Mouse (Mus musculus) liver, embryonic 14.5 days (tissue): ENCODE results near the gene C2cd5. TPM values are rescaled to one million over a fixed set of nuclear protein-coding genes. Genes with fewer than 3 reads are reported as not detected.

Experiments
- ATAC-seq: fragments of 200-750 bp; cut with Nextera tagmentation; 2 replicates; pipeline ENCODE4 v1.8.0; 2017; ENCODE audit warnings: moderate number of reproducible peaks, mild to moderate bottlenecking, moderate library complexity; ENCODE audit not compliant: insufficient read depth
- DNase-seq, 3 experiments: peaks; one replicate each; pipeline ENCODE4 v3.0.0-alpha.2; 2012 to 2013; ENCODE audit warnings: low read depth in 3 of 3, low spot score in 3 of 3
- H3K27ac ChIP-seq: fragments of 300-500 bp; sonication (generic); 2 replicates; pipeline ENCODE4 v1.5.1; 2014; ENCODE audit warnings: moderate library complexity, mild to moderate bottlenecking, control low read depth, inconsistent platforms
- H3K27me3 ChIP-seq: fragments of 300-500 bp; sonication (generic); 2 replicates; pipeline ENCODE4 v1.6.1; 2014; ENCODE audit warnings: mild to moderate bottlenecking, low read length, moderate library complexity; ENCODE audit not compliant: control insufficient read depth, insufficient read depth
- H3K36me3 ChIP-seq: fragments of 300-500 bp; sonication (generic); replicated peaks from 2 replicates; pipeline ENCODE4 v1.6.1; 2014; ENCODE audit warnings: low read depth; ENCODE audit not compliant: control insufficient read depth, insufficient read depth
- H3K4me1 ChIP-seq, 2 experiments: fragments of 200-500 bp in 1 of 2; fragments of 300-500 bp in 1 of 2; sonication (generic) in 1 of 2; replicated peaks; 2 replicates each; pipeline ENCODE4 v1.6.1; 2012 to 2014; ENCODE audit warnings: antibody characterized with exemption in 1 of 2, inconsistent platforms in 1 of 2, low read length in 1 of 2; ENCODE audit not compliant: control insufficient read depth in 2 of 2, insufficient read depth in 2 of 2
- H3K4me2 ChIP-seq: fragments of 300-500 bp; sonication (generic); 2 replicates; pipeline ENCODE4 v1.6.1; 2014; ENCODE audit warnings: low read depth, mild to moderate bottlenecking, control low read depth, moderate library complexity
- H3K4me3 ChIP-seq, 2 experiments: fragments of 200-500 bp in 1 of 2; fragments of 300-500 bp in 1 of 2; sonication (generic) in 1 of 2; 2 replicates each; pipeline ENCODE4 v1.5.1; 2012 to 2014; ENCODE audit warnings: low read depth in 2 of 2, low read length in 2 of 2, mild to moderate bottlenecking in 2 of 2, control low read depth in 1 of 2, inconsistent platforms in 1 of 2, moderate library complexity in 1 of 2; ENCODE audit not compliant: insufficient read depth in 1 of 2
- H3K9ac ChIP-seq: fragments of 300-500 bp; sonication (generic); replicated peaks from 2 replicates; pipeline ENCODE4 v1.6.1; 2014; ENCODE audit warnings: mild to moderate bottlenecking, control low read depth, moderate library complexity
- H3K9me3 ChIP-seq: fragments of 300-500 bp; sonication (generic); 2 replicates; pipeline ENCODE4 v1.6.1; 2016; ENCODE audit warnings: low read length, mixed read lengths; ENCODE audit not compliant: control insufficient read depth
- CTCF ChIP-seq: IDR thresholded peaks from 2 replicates; pipeline ENCODE4 v1.5.1; 2016; ENCODE audit warnings: antibody characterized with exemption, low read depth, control low read depth
- EP300 ChIP-seq: IDR thresholded peaks from 2 replicates; pipeline ENCODE4 v1.6.1; 2016; ENCODE audit warnings: antibody characterized with exemption, low read depth
- WGBS: fragments of 180-500 bp; shearing (Covaris S2); extraction: QIAGEN DNeasy Blood & Tissue Kit; methylation state at CpG from one replicate; pipeline ENCODE4 v1.1.7; 2014; ENCODE audit not compliant: insufficient replicate concordance; 5-methylcytosine and 5-hydroxymethylcytosine counted together
- polyA plus RNA-seq, 2 experiments: library from polyadenylated mRNA; depleted of rRNA in 1 of 2; stranded (reverse) in 1 of 2; unstranded in 1 of 2; fragments of >200 nt; fragmentation: Nextera tagmentation in 1 of 2; extraction: Ambion mirVana in 1 of 2; gene quantifications; 2 replicates each; pipeline versions ENCODE4 v1.2.1 to v1.2.3; 2012 to 2014

Gene C2cd5
- polyA plus RNA-seq, 2 experiments, result 14.1 to 16.5 TPM

DNA sequence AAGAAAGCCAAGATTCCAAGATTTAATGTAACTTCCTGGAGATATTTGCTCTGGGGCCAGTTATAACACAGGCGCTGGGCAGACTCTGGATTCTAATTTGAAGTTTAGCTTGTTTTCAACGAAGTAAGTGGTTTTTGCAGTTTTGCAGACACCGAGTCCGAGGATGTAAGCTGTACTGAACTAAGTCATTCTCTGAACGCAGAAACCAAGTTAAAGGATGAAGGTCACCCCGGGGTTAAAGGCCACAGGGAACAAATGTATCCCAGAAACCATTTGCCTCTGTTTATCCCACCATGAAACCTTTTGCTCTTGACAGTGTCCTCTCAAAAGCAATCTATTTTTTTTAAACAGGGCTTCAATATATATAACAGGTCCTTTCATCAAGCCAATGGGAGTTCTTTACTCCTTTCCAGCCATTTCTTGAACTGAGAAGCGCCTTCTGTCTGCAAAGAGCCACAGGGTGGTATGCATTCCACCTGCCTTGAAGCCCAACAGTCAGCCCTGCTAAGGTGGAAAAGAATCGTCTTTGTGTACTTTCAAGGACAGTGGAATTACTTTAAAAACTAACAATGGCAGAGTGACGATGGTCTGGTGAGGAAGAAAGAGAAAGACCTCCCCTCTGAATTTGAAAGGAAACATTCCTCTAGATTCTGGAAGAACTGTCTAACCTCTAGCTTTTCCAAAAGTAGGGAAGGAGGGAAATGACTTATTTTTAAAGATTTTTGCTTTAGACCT, 138.1 kb downstream of the C2cd5 start:
- H3K4me1 ChIP-seq, result 0 out of 4 replicates have a peak, but pooled peaks cover 0 to 2% of the 10 kb centered on the region in 2 experiments
- ATAC-seq (no peak), DNase-seq (no peak)
- H3K9ac ChIP-seq, result no peak overlapping the region
- 62% methylated on average over 9 of the region's 9 CpGs for WGBS
- no peak overlapping the region for H3K27ac ChIP-seq
- H3K27me3 ChIP-seq, result peaks cover 28% of the 10 kb centered on the region
- no peaks in the 10 kb centered on the region for H3K9me3 ChIP-seq
- H3K4me2 ChIP-seq, result no peak overlapping the region
- H3K4me3 ChIP-seq, result no peak overlapping the region
- H3K36me3 ChIP-seq, result no peaks in the 10 kb centered on the region
- TF ChIP-seq EP300 (no peak), CTCF (no peak)

Other genes with a start within 250 kb of the C2cd5 start
- gene St8sia1, start 135.7 kb downstream of the C2cd5 start, polyA plus RNA-seq (2012; rRNA removed), result 0.06 and 0.07 TPM in 2 replicates
- 0.03 and 0.16 TPM in 2 replicates for gene St8sia1, start 135.7 kb downstream of the C2cd5 start, polyA plus RNA-seq (2014; fragmentation: Nextera tagmentation; extraction: Ambion mirVana)
- 9.8 and 12.1 TPM in 2 replicates for gene Etnk1, start 67.1 kb upstream of the C2cd5 start, polyA plus RNA-seq (2012; rRNA removed)
- 7.5 and 10.7 TPM in 2 replicates for gene Etnk1, start 67.1 kb upstream of the C2cd5 start, polyA plus RNA-seq (2014; fragmentation: Nextera tagmentation; extraction: Ambion mirVana)